Mouse (Mus musculus) embryonic fibroblast, embryonic 13.5 days (primary cell): Measurements from ENCODE around the gene Glb1. TPM values are rescaled to one million over a fixed set of nuclear protein-coding genes. Genes with fewer than 3 reads are reported as not detected.
A peak's percentile ranks its signal among the peaks of the same experiment; 100 is the strongest.
"Not testable (repeated sequence)": the region's sequence is repeated elsewhere in the genome, so short reads cannot be mapped to it uniquely, and the experiment has no call there.

Source experiments
- H3K27ac ChIP-seq: 2 replicates; pipeline ENCODE4 v1.5.1; 2012; ENCODE audit warnings: low read length, control low read depth, inconsistent platforms; ENCODE audit not compliant: insufficient read depth
- H3K4me1 ChIP-seq: 2 replicates; pipeline ENCODE4 v1.6.1; 2011; ENCODE audit warnings: low read length; ENCODE audit not compliant: control insufficient read depth, insufficient read depth
- H3K4me3 ChIP-seq: 2 replicates; pipeline ENCODE4 v1.5.1; 2011; ENCODE audit warnings: mild to moderate bottlenecking, control low read depth, low read length; ENCODE audit not compliant: insufficient read depth
- CTCF ChIP-seq: IDR thresholded peaks from 2 replicates; pipeline ENCODE4 v1.5.1; 2011; ENCODE audit warnings: mild to moderate bottlenecking, control low read depth, low read length, moderate library complexity, borderline replicate concordance; ENCODE audit not compliant: insufficient read depth
- POLR2A ChIP-seq: IDR thresholded peaks from 2 replicates; pipeline ENCODE4 v1.6.1; 2011; ENCODE audit warnings: low read depth, mild to moderate bottlenecking, control low read depth, low read length, moderate library complexity
- polyA plus RNA-seq: library from polyadenylated mRNA; stranded (reverse); fragments of >200 nt; gene quantifications from 2 replicates; pipeline ENCODE4 v1.2.4, GENCODE M21; 2011; ENCODE audit warnings: low read depth; ENCODE audit not compliant: missing spikeins, insufficient read length

Gene Glb1
- 44.8 and 50.4 TPM in 2 replicates for polyA plus RNA-seq

DNA sequence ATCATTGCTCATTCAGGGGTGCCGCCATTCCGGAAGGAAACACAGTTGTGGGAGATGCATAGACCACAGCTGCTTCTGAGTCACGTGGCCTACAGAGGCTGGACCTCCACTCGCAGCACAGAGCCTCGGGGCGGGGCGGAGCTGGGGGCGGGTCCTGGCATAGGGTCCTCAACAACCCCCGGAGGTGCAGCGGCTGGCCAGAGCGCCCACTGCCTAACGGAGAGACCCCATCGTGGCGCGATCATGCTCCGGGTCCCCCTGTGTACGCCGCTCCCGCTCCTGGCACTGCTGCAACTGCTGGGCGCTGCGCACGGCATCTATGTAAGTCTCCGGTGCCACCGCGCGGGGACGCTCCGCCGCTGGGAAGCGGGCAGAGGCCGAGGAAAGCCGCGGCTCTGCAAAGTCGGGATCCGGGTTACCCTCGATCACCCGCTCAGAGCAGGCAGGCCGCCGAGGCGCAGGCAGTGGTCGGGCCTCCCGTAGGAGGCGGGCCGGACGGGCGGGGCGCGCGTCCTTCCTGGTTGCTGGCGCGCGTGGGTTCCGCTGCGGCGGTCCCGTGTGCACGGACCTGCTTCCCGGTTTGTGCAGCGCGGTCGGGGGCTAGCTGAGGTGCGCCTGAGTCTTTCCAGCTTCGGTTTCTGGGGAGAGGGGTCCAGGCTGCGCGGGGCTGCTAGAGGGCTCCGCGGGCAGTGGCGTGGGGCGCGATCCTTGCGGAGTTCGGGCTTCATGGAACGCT, at the start of gene Glb1, which contains the start of gene Tmppe:
Gene Glb1, plus strand, starts transcription at position 128 of the 736 bp plus-strand sequence.
Gene Tmppe, plus strand, starts transcription at position 157 of the 736 bp plus-strand sequence.
- TF ChIP-seq POLR2A (peak; percentile 74), CTCF (peak; percentile 18; the same call in 1 of the 2 replicates)
- Histone ChIP-seq H3K4me3 (peak within 1 kb of the TSS; percentile 69), H3K27ac (peak within 1 kb of the TSS; percentile 80), H3K4me1 (no peaks in the 10 kb centered on the region)

DNA sequence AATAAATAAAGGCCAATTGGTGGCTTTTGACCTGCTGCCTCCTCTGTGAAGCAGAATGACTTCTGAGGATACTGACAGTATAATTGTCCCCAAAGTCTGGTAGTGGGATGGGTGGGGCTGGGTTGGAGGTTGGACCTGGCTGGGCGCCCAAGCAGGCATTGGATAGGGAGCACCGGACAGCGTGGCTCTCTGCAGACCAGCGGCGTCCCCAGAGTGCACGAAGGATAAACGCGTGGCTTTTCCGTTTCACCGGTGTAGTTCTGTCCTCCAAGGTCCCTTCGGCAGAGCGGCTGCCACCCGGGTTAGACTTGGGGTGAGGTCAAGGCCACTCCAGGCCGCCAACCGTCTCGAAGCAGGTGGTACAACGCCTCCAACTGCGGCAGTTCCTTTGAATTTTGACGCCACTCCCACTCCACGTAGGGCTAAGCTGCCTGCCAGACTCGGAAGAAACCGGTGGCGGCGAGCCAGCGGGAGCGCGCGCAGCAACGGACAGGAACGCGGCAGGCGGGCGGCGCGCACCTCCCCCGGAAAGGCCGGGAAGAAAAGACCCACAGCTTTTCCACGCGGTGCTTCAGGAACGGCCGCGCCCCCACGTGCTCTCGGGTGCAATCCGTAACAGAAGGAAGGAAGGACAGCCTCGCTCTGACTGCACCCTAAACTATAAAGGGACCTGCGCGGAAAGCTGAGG, 32.9 kb upstream of the Glb1 start:
- peak overlapping the region; percentile 33 for H3K4me3 ChIP-seq
- no peak overlapping the region for H3K27ac ChIP-seq

DNA sequence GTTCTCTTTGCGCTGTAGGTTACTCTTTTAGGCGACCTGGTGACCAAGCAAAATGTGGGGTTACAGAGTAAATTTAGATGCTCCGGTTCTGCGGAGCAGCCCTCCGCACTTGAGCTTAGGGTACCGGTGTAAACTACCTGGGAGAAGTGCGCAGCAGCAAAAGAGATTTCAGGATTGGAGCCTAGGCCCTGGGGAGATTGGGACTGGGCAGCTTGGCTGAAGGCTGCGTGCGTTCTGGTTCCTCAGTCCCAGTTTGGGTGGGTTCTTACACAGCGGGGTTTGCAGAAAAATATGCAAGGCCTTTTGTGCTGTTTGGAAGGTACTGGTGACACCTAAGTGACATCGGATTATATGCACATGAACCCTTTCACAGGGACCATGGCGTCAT, 32.4 kb upstream of the Glb1 start:
- H3K4me3 ChIP-seq: peak overlapping the region; percentile 33
- TF ChIP-seq CTCF: no peak
- TF ChIP-seq POLR2A: no peak
- no peaks in the 10 kb centered on the region for H3K4me1 ChIP-seq
- H3K27ac ChIP-seq: no peak overlapping the region

More for the DNA sequence above, 32.9 kb upstream of the Glb1 start:
- no peaks in the 10 kb centered on the region for H3K4me1 ChIP-seq
- no peak for TF ChIP-seq CTCF
- TF ChIP-seq POLR2A: 0 out of 2 replicates have a peak, but pooled peaks have one; percentile 31

DNA sequence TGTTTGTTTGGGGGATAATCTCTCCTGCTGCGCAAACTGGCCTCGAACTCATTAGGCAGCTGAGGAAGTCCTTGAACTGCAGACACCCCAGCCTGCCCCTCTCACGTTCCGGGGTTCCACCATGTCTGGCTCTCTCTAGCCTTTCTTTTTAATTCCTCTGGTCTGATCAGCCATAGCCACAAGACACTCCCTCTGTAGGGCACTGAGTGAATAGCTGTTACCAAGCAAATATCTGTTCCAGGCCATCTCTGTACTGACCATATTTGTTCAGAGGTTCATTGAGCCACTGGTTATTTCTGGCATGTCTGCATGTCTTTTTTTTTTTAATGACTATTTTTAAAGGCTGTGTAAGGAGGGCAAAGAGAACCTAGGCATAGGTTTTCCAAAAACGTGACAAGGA, 31.5 kb upstream of the Glb1 start:
- not testable (repeated sequence) for H3K4me3 ChIP-seq, H3K4me1 ChIP-seq, H3K27ac ChIP-seq

DNA sequence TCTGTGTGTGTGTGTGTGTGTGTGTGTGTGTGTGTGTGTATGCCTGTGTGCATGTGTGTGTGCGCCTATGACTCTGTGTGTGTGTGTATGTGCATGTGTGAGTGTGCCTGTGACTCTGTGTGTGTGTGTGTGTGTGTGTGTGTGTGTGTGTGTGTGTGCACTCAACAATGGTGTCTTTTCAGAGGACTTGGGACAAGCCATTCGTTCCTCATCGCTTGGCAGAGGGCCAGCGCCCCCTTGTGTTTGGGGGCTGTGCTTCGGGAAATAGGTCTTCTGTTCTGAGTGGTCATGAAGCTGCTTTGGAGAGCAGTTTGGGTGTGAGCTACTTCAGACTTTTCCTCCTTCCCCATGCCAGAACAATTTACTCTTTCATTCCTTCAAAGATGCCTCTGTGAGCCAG, 29.2 kb upstream of the Glb1 start:
- H3K4me1 ChIP-seq, H3K4me3 ChIP-seq, H3K27ac ChIP-seq: not testable (repeated sequence)

DNA sequence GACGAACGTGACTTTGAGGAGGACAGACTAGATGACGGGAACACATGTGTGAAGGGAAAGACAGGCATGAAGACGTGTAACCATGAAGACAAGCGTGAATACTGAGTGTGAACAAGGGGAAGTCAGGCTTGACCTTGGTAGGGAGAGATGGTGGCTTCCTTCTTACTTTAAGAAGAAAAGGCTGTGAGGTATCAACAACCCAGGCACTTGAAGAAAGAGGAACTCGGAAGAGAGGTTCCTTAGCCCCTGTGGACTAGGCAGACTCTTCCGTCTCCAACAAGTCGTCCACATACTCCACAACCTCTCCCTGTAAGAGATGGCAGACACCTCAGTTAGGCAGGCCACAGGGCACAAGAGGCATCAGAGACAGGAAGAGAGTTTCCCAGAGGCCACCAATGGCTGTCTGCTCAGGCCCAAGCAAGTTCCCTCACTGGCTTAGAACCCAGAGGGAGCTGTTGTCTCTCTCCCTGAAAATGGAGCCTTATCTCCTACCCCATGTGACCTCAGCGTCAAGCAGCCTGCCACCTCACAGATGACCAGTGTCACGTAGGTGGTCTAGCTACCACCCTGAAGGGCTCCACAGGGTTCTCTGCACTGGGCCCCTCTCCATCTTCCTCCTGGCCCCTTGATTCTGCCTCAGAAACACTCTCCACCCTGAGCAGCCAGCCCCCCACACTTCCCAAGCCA, 25.5 kb upstream of the Glb1 start:
- Histone ChIP-seq H3K4me1 (no peaks in the 10 kb centered on the region), H3K27ac (no peak overlapping the region)
- TF ChIP-seq CTCF (no peak), POLR2A (no peak)

DNA sequence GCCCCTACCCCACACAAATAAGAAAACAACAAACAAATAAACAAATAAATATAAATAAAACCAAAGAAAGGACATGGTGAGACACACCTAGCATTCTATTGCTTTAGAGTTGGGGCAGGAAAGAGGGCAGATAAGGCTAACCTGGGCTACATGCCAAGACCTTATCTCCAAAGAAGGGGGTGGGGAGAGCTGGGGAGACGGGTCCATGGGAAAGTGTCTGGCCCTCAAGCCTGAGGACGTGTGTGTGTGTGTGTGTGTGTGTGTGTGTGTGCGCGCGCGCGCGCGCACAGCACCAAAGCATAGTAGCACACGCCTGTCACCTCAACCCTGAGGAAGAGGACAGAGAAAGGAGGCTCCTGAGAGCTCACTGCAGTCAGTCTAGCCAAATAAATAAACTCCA, 23.7 kb upstream of the Glb1 start:
- TF ChIP-seq CTCF: no peak
- TF ChIP-seq POLR2A: no peak
- H3K4me3 ChIP-seq: no peak overlapping the region
- H3K4me1 ChIP-seq: no peaks in the 10 kb centered on the region
- no peak overlapping the region for H3K27ac ChIP-seq

More for the DNA sequence above, 25.5 kb upstream of the Glb1 start:
- H3K4me3 ChIP-seq: no peak overlapping the region

DNA sequence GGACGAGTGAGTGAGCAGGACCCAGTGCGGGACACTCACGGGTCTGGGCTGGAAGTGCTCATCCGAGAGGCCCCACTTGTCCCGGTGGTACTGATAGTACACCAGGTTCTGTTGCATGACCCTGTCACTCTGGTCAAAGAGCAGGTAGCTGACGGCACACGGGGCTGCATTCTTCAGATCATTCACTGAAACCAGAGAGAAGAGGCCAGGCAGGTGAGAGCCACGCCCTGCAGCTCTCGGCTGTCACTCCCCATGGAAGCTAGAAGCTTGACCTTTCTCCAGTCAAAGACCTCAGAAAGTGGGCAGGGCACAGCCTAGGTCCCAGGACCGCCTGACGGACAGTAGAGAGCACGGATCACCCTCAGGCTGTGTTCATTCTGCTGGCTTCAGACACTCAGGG, 21.0 kb upstream of the Glb1 start:
- H3K4me1 ChIP-seq: no peaks in the 10 kb centered on the region
- no peak for TF ChIP-seq CTCF
- no peak for TF ChIP-seq POLR2A
- no peak overlapping the region for H3K27ac ChIP-seq
- H3K4me3 ChIP-seq: no peak overlapping the region

DNA sequence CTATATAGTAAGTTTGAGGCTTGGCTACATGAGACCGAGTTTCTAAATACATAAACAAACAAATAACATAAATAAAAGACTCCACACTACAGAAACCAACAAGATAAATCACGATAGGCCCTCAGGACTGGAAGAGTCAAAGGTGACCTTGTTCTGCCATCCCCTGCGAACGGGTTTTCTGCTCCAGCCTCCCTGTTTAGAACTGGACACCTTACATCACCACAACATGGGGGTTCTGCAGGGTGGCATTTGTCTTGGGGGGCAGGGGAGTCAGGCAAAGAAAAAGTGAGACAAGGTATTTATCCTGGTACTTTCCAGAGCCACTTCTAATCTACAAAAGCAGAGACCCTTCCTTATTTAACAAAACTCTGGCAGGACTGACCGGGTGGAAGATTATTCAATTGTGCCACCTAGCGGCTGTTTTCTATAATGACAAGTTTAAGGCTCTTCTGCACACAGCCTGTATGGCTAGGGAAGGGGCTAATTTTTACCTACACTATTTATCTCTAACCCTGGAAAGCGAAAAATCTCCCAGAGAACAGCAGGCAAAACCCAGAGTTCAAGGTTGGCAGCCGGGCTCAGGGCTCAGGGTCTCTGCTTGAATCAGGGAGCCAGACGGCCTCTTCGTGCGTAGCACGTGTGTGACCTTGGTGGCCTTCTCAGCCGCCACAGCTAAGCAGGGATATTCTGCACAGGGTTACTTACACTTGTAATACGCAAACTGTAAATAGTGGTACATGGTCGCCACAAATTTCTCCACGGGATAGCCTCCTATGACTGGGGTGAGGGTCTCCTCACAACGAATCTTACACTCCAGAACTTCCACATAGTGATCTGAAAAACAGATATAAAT, 19.8 kb upstream of the Glb1 start:
- TF ChIP-seq POLR2A: no peak
- TF ChIP-seq CTCF: no peak
- Histone ChIP-seq H3K4me1 (no peaks in the 10 kb centered on the region), H3K4me3 (no peak overlapping the region), H3K27ac (no peak overlapping the region)
